Mouse (Mus musculus): ENCODE measurements around the gene Gapvd1.

- TF ChIP-seq CTCF (conservative IDR thresholded peaks at IDR 0.05; ENCODE audit: low read length) (no peak), POU5F1 (IDR thresholded peaks at IDR 0.05; ENCODE audit: borderline replicate concordance, low read length) (no peak), NANOG (IDR thresholded peaks at IDR 0.05; ENCODE audit: borderline replicate concordance, low read length) (no peak)
Observed at GRCm38 (mm10) chr2:34773673-34774072, 18.6 kb upstream of the Gapvd1 start.

All from E14TG2a.4 (cell line).